Mouse (Mus musculus) urinary bladder, adult 18-20 months (tissue): ENCODE data around the gene Spdl1.
"Not testable (repeated sequence)": the region's sequence is repeated elsewhere in the genome, so short reads cannot be mapped to it uniquely, and the experiment has no call there.

Experiments used
- DNase-seq, 2 experiments: peaks; one replicate each; pipeline ENCODE4 v3.0.0; 2022; ENCODE audit warnings: low spot score in 2 of 2, mixed read lengths in 2 of 2

Gene Spdl1

GRCm38 (mm10) chr11:34805026-34805425 lies 28.4 kb downstream of the Spdl1 start:
- not testable (repeated sequence) for DNase-seq

- DNase-seq, result not testable (repeated sequence)
These were observed 35.4 kb downstream of the Spdl1 start for GRCm38 (mm10) chr11:34798066-34798465.

GRCm38 (mm10) chr11:34796097-34796496 lies 37.3 kb downstream of the Spdl1 start:
- DNase-seq, result no peak

GRCm38 (mm10) chr11:34791872-34792271 lies 41.6 kb downstream of the Spdl1 start:
- DNase-seq, result no peak

- DNase-seq, result no peak
These were observed 48.6 kb downstream of the Spdl1 start for GRCm38 (mm10) chr11:34784864-34785263.

- no peak for DNase-seq
These were observed 49.8 kb downstream of the Spdl1 start, which contains the start of gene Dock2 for GRCm38 (mm10) chr11:34783587-34784043. Dock2 (minus strand) TSS chr11:34783892.

- no peak for DNase-seq
These were observed 50.7 kb downstream of the Spdl1 start for GRCm38 (mm10) chr11:34782516-34783430.

GRCm38 (mm10) chr11:34780786-34781185 lies 52.7 kb downstream of the Spdl1 start:
- DNase-seq, result no peak

GRCm38 (mm10) chr11:34779966-34780365 lies 53.5 kb downstream of the Spdl1 start:
- no peak for DNase-seq

GRCm38 (mm10) chr11:34778351-34778750 lies 55.1 kb downstream of the Spdl1 start:
- no peak for DNase-seq

- DNase-seq, result no peak
These were observed 55.9 kb downstream of the Spdl1 start for GRCm38 (mm10) chr11:34777529-34777928.

GRCm38 (mm10) chr11:34776054-34776453 lies 57.4 kb downstream of the Spdl1 start:
- no peak for DNase-seq

- no peak for DNase-seq
These were observed 58.8 kb downstream of the Spdl1 start for GRCm38 (mm10) chr11:34774636-34775035.

GRCm38 (mm10) chr11:34773304-34773895 lies 60.0 kb downstream of the Spdl1 start:
- no peak for DNase-seq

GRCm38 (mm10) chr11:34771221-34771986 lies 62.0 kb downstream of the Spdl1 start:
- peak; percentile 21 to 43 for DNase-seq

GRCm38 (mm10) chr11:34770666-34771065 lies 62.8 kb downstream of the Spdl1 start:
- no peak for DNase-seq

GRCm38 (mm10) chr11:34769946-34770345 lies 63.5 kb downstream of the Spdl1 start:
- DNase-seq, result no peak

- no peak for DNase-seq
These were observed 64.0 kb downstream of the Spdl1 start for GRCm38 (mm10) chr11:34769396-34769795.

GRCm38 (mm10) chr11:34763739-34764361 lies 69.6 kb downstream of the Spdl1 start:
- DNase-seq, result no peak

GRCm38 (mm10) chr11:34762570-34763127 lies 70.8 kb downstream of the Spdl1 start:
- DNase-seq, result no peak

GRCm38 (mm10) chr11:34762125-34762524 lies 71.3 kb downstream of the Spdl1 start:
- no peak for DNase-seq
